Comparison of ENCODE assay signal across 8 mouse cellular contexts in the genomic region with DNA sequence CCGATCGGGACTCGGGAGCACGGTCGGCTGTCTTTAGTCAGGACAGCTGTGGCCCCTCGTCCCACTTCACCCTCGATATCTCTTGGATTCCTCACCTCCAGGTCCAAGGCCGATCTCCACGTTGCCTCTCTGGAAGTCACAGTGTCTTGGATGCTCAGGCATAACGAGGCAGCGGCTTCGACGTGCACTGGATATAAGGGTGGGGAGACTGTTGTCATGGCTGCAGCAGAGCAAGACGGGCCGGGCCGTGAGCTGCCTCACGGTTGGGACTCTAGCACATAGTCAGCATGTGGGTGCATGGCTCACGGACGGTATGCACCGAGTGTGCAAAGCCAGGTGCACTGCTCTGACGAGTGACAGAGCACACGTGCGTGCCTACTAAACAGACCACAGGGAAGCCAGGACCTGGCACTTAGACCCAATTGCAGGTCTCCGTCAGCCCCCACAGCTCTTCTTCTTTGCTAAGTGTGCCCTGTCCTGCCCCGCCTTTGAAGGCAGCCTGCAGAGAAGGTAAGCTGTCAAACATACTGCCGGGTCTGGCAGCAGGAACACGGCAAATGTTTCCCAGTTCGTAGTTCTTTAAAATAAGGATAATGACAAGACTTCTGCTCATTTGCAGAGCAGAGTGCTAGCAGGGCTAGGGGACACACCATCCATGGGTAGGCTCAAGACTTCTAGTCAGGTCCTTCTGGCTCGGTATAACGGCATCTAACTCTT. TPM values are rescaled to one million over a fixed set of nuclear protein-coding genes. Genes with fewer than 3 reads are reported as not detected.
DNase-seq lines count a peak whose midpoint lies in the region; ATAC-seq and TF ChIP-seq lines count a peak whose summit lies in the region.

No protein-coding gene starts in this region.

- H3K4me2 ChIP-seq in forebrain, embryonic 13.5 days = peak overlapping the region; percentile 55
- peak overlapping the region; percentile 88 for H3K4me2 ChIP-seq in liver, embryonic 13.5 days

- no peak overlapping the region for H3K27ac ChIP-seq in forebrain, embryonic 13.5 days
- peak overlapping the region; percentile 97 for H3K27ac ChIP-seq in liver, embryonic 13.5 days

- peaks cover 19% of the 10 kb centered on the region for H3K36me3 ChIP-seq in E14TG2a.4 (ENCODE audit: insufficient read depth, low read length)
- H3K36me3 ChIP-seq in forebrain, embryonic 13.5 days (ENCODE audit: poor library complexity, severe bottlenecking) = peaks cover 4% of the 10 kb centered on the region
- peaks cover 25% of the 10 kb centered on the region for H3K36me3 ChIP-seq in liver, embryonic 13.5 days

- peaks cover 25% of the 10 kb centered on the region for H3K4me1 ChIP-seq in E14TG2a.4 (replicated peaks; ENCODE audit: low read depth, low read length)
- peaks cover 15% of the 10 kb centered on the region for H3K4me1 ChIP-seq in forebrain, embryonic 13.5 days
- peaks cover 53% of the 10 kb centered on the region for H3K4me1 ChIP-seq in liver, embryonic 13.5 days (replicated peaks)

- peaks cover 17% of the 10 kb centered on the region for H3K27me3 ChIP-seq in E14TG2a.4 (ENCODE audit: insufficient read depth, low read length)
- H3K27me3 ChIP-seq in forebrain, embryonic 13.5 days = peaks cover 38% of the 10 kb centered on the region
- H3K27me3 ChIP-seq in liver, embryonic 13.5 days = peaks cover 16% of the 10 kb centered on the region

- peak overlapping the region; percentile 29; the same call in 1 of the 2 replicates for H3K4me3 ChIP-seq in E14TG2a.4 (replicated peaks; ENCODE audit: low read length)
- peak overlapping the region; percentile 30 for H3K4me3 ChIP-seq in forebrain, embryonic 13.5 days
- peak overlapping the region; percentile 64 for H3K4me3 ChIP-seq in liver, embryonic 13.5 days (replicated peaks)

- peak overlapping the region; percentile 30 for H3K9ac ChIP-seq in forebrain, embryonic 13.5 days
- H3K9ac ChIP-seq in liver, embryonic 13.5 days = peak overlapping the region; percentile 90

- TF ChIP-seq CTCF in E14TG2a.4 (conservative IDR thresholded peaks at IDR 0.05; ENCODE audit: low read length) = no peak

- 3% methylated on average over 28 of the region's 30 CpGs for WGBS in forebrain, embryonic 13.5 days
- 2% methylated on average over 28 of the region's 30 CpGs for WGBS in liver, embryonic 13.5 days (ENCODE audit: insufficient replicate concordance)

- H3K9me3 ChIP-seq in E14TG2a.4 (ENCODE audit: low read length) = peaks cover 23% of the 10 kb centered on the region
- no peaks in the 10 kb centered on the region for H3K9me3 ChIP-seq in forebrain, embryonic 13.5 days (replicated peaks)
- no peaks in the 10 kb centered on the region for H3K9me3 ChIP-seq in liver, embryonic 13.5 days (replicated peaks)

- ATAC-seq in forebrain, embryonic 13.5 days = peak; percentile 76
- ATAC-seq in liver, embryonic 13.5 days (ENCODE audit: low read depth) = peak; percentile 58

- DNase-seq in cerebellum, adult 9-11 months = peak; percentile 29
- DNase-seq in cerebellum, postnatal 4 days (ENCODE audit: low spot score in 2 of 2) = no peak
- peak; percentile 61 for DNase-seq in liver, embryonic 13.5 days
- peak; percentile 60 to 79 for DNase-seq in spleen, postnatal 4 days (ENCODE audit: low spot score in 2 of 2)
- DNase-seq in adrenal gland, adult 18-20 months (ENCODE audit: low spot score in 2 of 2) = no peak
- no peak for DNase-seq in testis, postnatal 14 days (ENCODE audit: low spot score)

RNA-seq across cellular contexts. Expression of a gene that starts 0.9 kb away (rescaled TPM):
- 0.85 and 1.5 TPM in 2 replicates for polyA plus RNA-seq in forebrain, embryonic 13.5 days (2015; fragmentation: Nextera tagmentation; extraction: Ambion mirVana)
- polyA plus RNA-seq in liver, embryonic 13.5 days (2015; fragmentation: Nextera tagmentation; extraction: Ambion mirVana) = 25.7 and 27.9 TPM in 2 replicates
- 1 to 10 TPM; 1.1 to 1.6 TPM for total RNA-seq in adrenal gland, adult 18-20 months (2021)

RNA-seq across cellular contexts. Expression of a gene that starts 18.7 kb away (rescaled TPM):
- 62.8 and 64.9 TPM in 2 replicates for polyA plus RNA-seq in forebrain, embryonic 13.5 days (2015; fragmentation: Nextera tagmentation; extraction: Ambion mirVana)
- polyA plus RNA-seq in liver, embryonic 13.5 days (2015; fragmentation: Nextera tagmentation; extraction: Ambion mirVana) = 69.0 and 73.9 TPM in 2 replicates
- 10 to 100 TPM; 40.2 to 44.0 TPM for total RNA-seq in adrenal gland, adult 18-20 months (2021)

RNA-seq across cellular contexts. Expression of a gene that starts 19.9 kb away (rescaled TPM):
- 22.4 and 26.2 TPM in 2 replicates for polyA plus RNA-seq in forebrain, embryonic 13.5 days (2015; fragmentation: Nextera tagmentation; extraction: Ambion mirVana)
- polyA plus RNA-seq in liver, embryonic 13.5 days (2015; fragmentation: Nextera tagmentation; extraction: Ambion mirVana) = 4.0 and 4.1 TPM in 2 replicates
- 10 to 100 TPM; 19.7 to 19.8 TPM for total RNA-seq in adrenal gland, adult 18-20 months (2021)

RNA-seq across cellular contexts. Expression of a gene that starts 38.9 kb away (rescaled TPM):
- polyA plus RNA-seq in forebrain, embryonic 13.5 days (2015; fragmentation: Nextera tagmentation; extraction: Ambion mirVana) = 1.2 and 1.6 TPM in 2 replicates
- 0.08 TPM in 1 of 2 replicates, not detected in the other for polyA plus RNA-seq in liver, embryonic 13.5 days (2015; fragmentation: Nextera tagmentation; extraction: Ambion mirVana)
- 1 to 10 TPM; 5.8 to 7.4 TPM for total RNA-seq in adrenal gland, adult 18-20 months (2021)

RNA-seq across cellular contexts. Expression of a gene that starts 51.4 kb away (rescaled TPM):
- polyA plus RNA-seq in forebrain, embryonic 13.5 days (2015; fragmentation: Nextera tagmentation; extraction: Ambion mirVana) = 6.2 and 7.6 TPM in 2 replicates
- 0.89 and 1.0 TPM in 2 replicates for polyA plus RNA-seq in liver, embryonic 13.5 days (2015; fragmentation: Nextera tagmentation; extraction: Ambion mirVana)
- 1 to 10 TPM; 3.3 to 4.7 TPM for total RNA-seq in adrenal gland, adult 18-20 months (2021)

Comparison
In these comparisons a context has a peak if more than half of its experiments do, and no peak if none do; other contexts are left out.
1. DNase-seq: peak in cerebellum, adult 9-11 months (single experiment), liver, embryonic 13.5 days (single experiment) and spleen, postnatal 4 days (2 of 2); none in cerebellum, postnatal 4 days (0 of 2), adrenal gland, adult 18-20 months (0 of 2) and testis, postnatal 14 days (single experiment).
2. RNA of a gene that starts 0.9 kb away (polyA plus RNA-seq): 25.7 to 27.9 TPM in liver, embryonic 13.5 days; 0.85 to 1.5 TPM in forebrain, embryonic 13.5 days; every median in the first group is over 10 times any median in the second.
3. Peak in every context shown above with its lines, with median percentiles within 50 percentile points of each other: H3K4me3 ChIP-seq.